Mouse (Mus musculus) forebrain, postnatal 0 days (tissue): ENCODE measurements around the gene Macf1. TPM values are rescaled to one million over a fixed set of nuclear protein-coding genes. Genes with fewer than 3 reads are reported as not detected.
"Not testable (repeated sequence)": the region's sequence is repeated elsewhere in the genome, so short reads cannot be mapped to it uniquely, and the experiment has no call there.

Experiments used
- ATAC-seq: fragments of 200-750 bp; cut with Nextera tagmentation; 2 replicates; pipeline ENCODE4 v1.8.0; 2017; ENCODE audit warnings: mild to moderate bottlenecking, moderate library complexity
- DNase-seq: peaks from one replicate; pipeline ENCODE4 v3.0.0-alpha.2; 2015
- H3K27ac ChIP-seq: fragments of 300-500 bp; sonication (generic); 2 replicates; pipeline ENCODE4 v1.5.1; 2014; ENCODE audit warnings: low read depth, mild to moderate bottlenecking, antibody characterized with exemption, low read length, moderate library complexity, mixed read lengths
- H3K27me3 ChIP-seq: fragments of 300-500 bp; sonication (generic); 2 replicates; pipeline ENCODE4 v1.6.1; 2014; ENCODE audit warnings: mild to moderate bottlenecking, low read length, mixed read lengths; ENCODE audit not compliant: insufficient read depth
- H3K36me3 ChIP-seq: fragments of 300-500 bp; sonication (generic); 2 replicates; pipeline ENCODE4 v1.6.1; 2014; ENCODE audit warnings: mild to moderate bottlenecking, moderate library complexity; ENCODE audit not compliant: insufficient read depth
- H3K4me1 ChIP-seq: fragments of 300-500 bp; sonication (generic); 2 replicates; pipeline ENCODE4 v1.6.1; 2014; ENCODE audit warnings: antibody characterized with exemption; ENCODE audit not compliant: insufficient read depth
- H3K4me2 ChIP-seq: fragments of 300-500 bp; sonication (generic); 2 replicates; pipeline ENCODE4 v1.6.1; 2014; ENCODE audit warnings: low read depth, mild to moderate bottlenecking, moderate library complexity
- H3K4me3 ChIP-seq: fragments of 300-500 bp; sonication (generic); 2 replicates; pipeline ENCODE4 v1.5.1; 2014; ENCODE audit warnings: low read depth, low read length, mixed read lengths
- H3K9ac ChIP-seq: fragments of 300-500 bp; sonication (generic); 2 replicates; pipeline ENCODE4 v1.6.1; 2014; ENCODE audit warnings: mild to moderate bottlenecking
- H3K9me3 ChIP-seq: fragments of 300-500 bp; sonication (generic); 2 replicates; pipeline ENCODE4 v1.6.1; 2016; ENCODE audit warnings: low read length
- CTCF ChIP-seq: sonication (generic); IDR thresholded peaks from 2 replicates; pipeline ENCODE4 v1.5.1; 2016; ENCODE audit warnings: antibody characterized with exemption, control low read depth, low read depth
- WGBS: fragments of 180-500 bp; shearing (Covaris S2); extraction: QIAGEN DNeasy Blood & Tissue Kit; methylation state at CpG from one replicate; pipeline ENCODE4 v1.1.7; 2014; 5-methylcytosine and 5-hydroxymethylcytosine counted together
- polyA plus RNA-seq: library from polyadenylated mRNA; unstranded; fragments of >200 nt; fragmentation: Nextera tagmentation; extraction: Ambion mirVana; gene quantifications from 2 replicates; pipeline ENCODE4 v1.2.1, GENCODE M21; 2015
- total RNA-seq: library from RNA; depleted of rRNA; stranded (reverse); fragments of >200 nt; gene quantifications from 2 replicates; pipeline ENCODE4 v1.2.3, GENCODE M21; 2014

Gene Macf1
- total and polyA plus RNA-seq, 2 experiments from 2014 or later: 58.2 to 345 TPM

DNA sequence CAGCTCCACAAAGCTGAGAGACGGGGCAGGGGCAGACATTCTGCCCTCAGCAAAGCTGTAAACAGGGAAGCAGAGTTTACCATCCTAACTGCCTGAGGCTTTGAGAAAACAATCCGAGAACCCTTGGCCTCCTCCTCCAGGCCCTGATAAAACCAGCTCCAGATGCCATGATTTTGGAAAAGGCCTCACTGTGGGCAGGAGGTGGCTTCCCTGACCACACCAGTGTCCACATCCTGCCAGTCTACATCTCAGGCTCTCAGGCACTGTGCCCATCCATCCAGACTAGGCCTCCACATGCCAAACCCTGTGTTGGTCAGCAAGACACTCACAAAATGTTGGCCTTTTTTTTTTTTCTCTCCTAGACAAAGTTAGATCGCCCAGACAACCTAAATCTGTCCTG is 350.0 kb downstream of the Macf1 start:
- H3K36me3 ChIP-seq: no peaks in the 10 kb centered on the region

DNA sequence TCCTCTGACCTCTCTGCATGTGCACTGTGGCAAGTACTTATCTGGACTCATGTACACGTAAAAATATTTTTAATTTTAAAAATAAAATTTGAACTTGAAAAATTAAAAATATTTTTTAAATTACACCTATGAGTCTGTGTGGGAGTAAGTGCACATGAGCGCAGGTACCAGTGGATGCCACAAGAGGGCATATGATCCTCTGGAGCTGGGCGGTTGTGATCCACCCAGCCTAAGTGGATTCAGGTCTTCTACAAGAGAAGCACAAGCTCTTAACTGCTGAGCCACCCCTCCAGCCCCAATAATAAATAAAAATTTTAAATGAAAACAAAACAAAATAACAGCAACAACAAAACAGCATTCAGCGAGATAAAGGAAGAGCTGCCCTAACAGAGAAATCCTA is 351.0 kb downstream of the Macf1 start:
- no peak for TF ChIP-seq CTCF
- WGBS: 97% methylated on average over 4 of the region's 4 CpGs
- H3K4me2 ChIP-seq: no peak overlapping the region

More for the DNA sequence above, 350.0 kb downstream of the Macf1 start:
- no peak overlapping the region for H3K27ac ChIP-seq
- no peak overlapping the region for H3K4me3 ChIP-seq
- no peaks in the 10 kb centered on the region for H3K27me3 ChIP-seq
- DNase-seq: no peak
- WGBS: 77% methylated on average over 3 of the region's 3 CpGs
- ATAC-seq: no peak
- H3K9me3 ChIP-seq: no peaks in the 10 kb centered on the region
- H3K4me2 ChIP-seq: no peak overlapping the region
- no peak for TF ChIP-seq CTCF
- H3K4me1 ChIP-seq: no peaks in the 10 kb centered on the region
- H3K9ac ChIP-seq: no peak overlapping the region

DNA sequence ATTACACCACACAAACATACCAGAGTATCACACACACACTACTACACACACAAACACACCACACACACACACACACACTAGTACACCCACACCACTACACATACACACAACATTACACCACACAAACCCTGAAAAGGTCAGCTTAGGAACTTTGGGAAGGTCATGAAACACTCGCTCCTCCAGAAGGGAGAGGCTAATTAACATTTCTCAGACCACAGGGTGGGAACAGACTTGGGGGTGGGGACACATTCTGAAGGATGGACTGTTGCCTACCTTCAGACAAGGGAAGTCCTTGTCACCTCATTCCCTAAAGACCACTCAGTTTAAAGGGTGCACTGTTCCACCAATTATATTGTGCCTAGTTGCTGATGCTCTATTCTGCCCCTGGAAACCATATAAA is 352.2 kb downstream of the Macf1 start:
- not testable (repeated sequence) for H3K36me3 ChIP-seq, H3K9ac ChIP-seq, DNase-seq, H3K9me3 ChIP-seq, H3K27me3 ChIP-seq, H3K4me3 ChIP-seq, H3K27ac ChIP-seq, ATAC-seq, H3K4me1 ChIP-seq, H3K4me2 ChIP-seq
- 88% methylated on average over 1 of the region's 1 CpGs for WGBS

More for the DNA sequence above, 351.0 kb downstream of the Macf1 start:
- H3K4me3 ChIP-seq: no peak overlapping the region
- no peak overlapping the region for H3K9ac ChIP-seq
- no peaks in the 10 kb centered on the region for H3K9me3 ChIP-seq
- H3K27ac ChIP-seq: no peak overlapping the region
- ATAC-seq: no peak
- no peak for DNase-seq
- H3K4me1 ChIP-seq: no peaks in the 10 kb centered on the region
- no peaks in the 10 kb centered on the region for H3K36me3 ChIP-seq
- H3K27me3 ChIP-seq: no peaks in the 10 kb centered on the region

DNA sequence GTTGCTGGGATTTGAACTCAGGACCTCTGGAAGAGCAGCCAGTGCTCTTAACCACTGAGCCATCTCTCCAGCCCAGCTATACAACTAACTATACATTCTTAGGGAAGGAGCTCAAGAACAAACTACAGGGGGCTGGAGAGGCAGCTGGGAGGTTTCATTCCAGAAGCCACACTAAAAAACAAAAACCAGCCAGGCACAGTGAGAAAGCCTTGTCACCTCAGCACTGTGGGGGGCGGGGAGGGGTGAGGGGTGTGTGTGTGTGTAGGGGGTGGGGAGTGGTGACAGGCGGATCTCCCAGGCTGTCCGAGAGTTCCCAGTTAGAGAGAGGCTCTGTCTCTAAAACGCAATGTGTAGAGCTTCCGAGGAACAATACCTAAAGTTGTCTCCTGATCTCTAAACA is 352.8 kb downstream of the Macf1 start:
- H3K27ac ChIP-seq: no peak overlapping the region
- H3K4me1 ChIP-seq: no peaks in the 10 kb centered on the region
- H3K4me2 ChIP-seq: no peak overlapping the region
- no peak for DNase-seq
- no peak for TF ChIP-seq CTCF
- H3K36me3 ChIP-seq: no peaks in the 10 kb centered on the region
- H3K9me3 ChIP-seq: no peaks in the 10 kb centered on the region
- WGBS: 77% methylated on average over 5 of the region's 5 CpGs
- no peak overlapping the region for H3K9ac ChIP-seq
- H3K4me3 ChIP-seq: no peak overlapping the region
- H3K27me3 ChIP-seq: no peaks in the 10 kb centered on the region
- ATAC-seq: no peak

DNA sequence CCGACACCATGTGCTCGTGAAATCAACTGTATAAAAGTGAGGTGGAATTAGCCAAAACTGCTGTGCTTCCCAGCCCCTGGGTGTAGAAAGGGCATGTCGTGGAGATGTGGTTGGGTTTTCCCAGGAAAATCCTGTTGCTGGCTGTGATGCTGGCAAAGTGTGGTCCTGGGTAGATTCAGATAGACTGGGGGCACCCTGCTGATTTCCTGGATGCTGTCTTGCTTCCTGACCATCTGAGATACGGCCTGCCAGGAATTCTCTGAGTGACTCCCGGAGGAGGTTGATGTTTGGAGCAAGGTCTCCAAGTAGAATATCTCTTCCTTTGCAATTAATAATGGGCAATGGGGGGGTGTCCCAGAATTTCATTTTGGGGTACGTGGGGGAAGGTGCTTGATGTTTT is 355.2 kb downstream of the Macf1 start:
- ATAC-seq: no peak
- TF ChIP-seq CTCF: no peak
- H3K36me3 ChIP-seq: no peaks in the 10 kb centered on the region
- H3K27ac ChIP-seq: no peak overlapping the region
- no peak overlapping the region for H3K9ac ChIP-seq
- no peak overlapping the region for H3K4me2 ChIP-seq
- no peaks in the 10 kb centered on the region for H3K4me1 ChIP-seq
- H3K27me3 ChIP-seq: no peaks in the 10 kb centered on the region
- no peak for DNase-seq
- WGBS: 65% methylated on average over 6 of the region's 6 CpGs
- H3K4me3 ChIP-seq: no peak overlapping the region
- no peaks in the 10 kb centered on the region for H3K9me3 ChIP-seq

DNA sequence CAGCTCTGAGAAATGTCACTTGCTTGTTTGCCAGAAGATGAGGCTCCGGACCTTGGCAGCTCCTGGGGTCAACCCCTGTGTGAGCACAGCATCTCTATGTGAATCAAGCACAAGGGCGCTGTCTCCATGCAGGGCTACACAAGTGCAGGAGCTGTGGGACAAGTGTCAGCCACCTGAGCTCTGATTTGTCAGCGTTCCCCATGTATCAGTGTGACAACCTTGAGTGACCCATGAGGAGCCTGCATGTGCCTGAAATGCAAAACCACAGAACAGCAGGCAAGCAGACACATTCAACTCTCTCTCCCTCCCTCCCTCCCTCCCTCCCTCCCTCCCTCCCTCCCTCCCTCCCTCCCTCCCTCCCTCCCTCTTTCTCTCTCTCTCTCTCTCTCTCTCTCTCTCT is 356.5 kb downstream of the Macf1 start:
- no peak for DNase-seq
- Histone ChIP-seq H3K4me1 (no peaks in the 10 kb centered on the region), H3K4me3 (no peak overlapping the region), H3K4me2 (no peak overlapping the region), H3K9me3 (no peaks in the 10 kb centered on the region), H3K27ac (no peak overlapping the region), H3K27me3 (no peaks in the 10 kb centered on the region), H3K36me3 (no peaks in the 10 kb centered on the region), H3K9ac (no peak overlapping the region)
- WGBS: 61% methylated on average over 3 of the region's 3 CpGs
- no peak for TF ChIP-seq CTCF
- no peak for ATAC-seq

DNA sequence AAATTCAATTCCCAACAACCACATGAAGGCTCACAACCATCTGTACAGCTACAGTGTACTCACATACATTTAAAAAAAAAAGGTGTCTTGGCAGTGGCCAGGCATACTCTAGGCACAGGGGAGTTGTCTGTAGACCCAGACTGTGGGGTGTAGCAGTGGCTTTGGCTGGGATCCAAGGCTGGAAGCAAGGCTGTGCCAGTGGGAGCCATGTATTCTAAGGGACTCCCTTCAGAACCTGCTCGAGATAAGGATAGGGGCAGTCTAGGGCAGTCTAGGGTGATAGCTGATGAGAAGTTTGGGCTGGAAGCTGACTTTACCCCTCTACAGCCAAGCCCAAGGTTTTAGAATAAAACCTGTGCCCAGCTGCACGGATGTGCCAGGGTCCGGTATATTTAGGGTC is 358.1 kb downstream of the Macf1 start:
- TF ChIP-seq CTCF: no peak
- Histone ChIP-seq H3K27me3 (no peaks in the 10 kb centered on the region), H3K27ac (no peak overlapping the region), H3K9me3 (no peaks in the 10 kb centered on the region), H3K9ac (no peak overlapping the region), H3K4me1 (no peaks in the 10 kb centered on the region), H3K4me2 (no peak overlapping the region), H3K4me3 (no peak overlapping the region), H3K36me3 (no peaks in the 10 kb centered on the region)
- 71% methylated on average over 3 of the region's 3 CpGs for WGBS
- DNase-seq (no peak), ATAC-seq (no peak)

DNA sequence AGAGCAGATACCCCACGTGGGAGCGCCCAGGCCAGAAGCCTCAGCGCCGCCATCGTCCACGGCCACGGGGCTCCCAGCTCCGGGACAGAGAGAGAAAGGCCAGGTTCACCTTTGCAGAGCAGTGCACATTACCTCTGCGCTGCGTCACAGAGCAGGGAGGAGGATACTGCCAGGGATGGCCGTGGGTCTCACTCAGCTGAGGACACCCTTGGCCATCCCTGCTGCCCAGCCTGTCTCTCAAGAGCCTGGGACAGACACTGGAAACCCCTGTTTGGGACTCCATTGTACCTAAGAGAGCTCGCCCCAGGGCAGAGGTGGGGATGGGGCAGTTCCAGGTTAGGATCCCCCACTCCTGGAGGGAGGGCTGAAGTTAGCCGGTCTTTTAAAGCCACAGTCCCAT is 360.6 kb downstream of the Macf1 start, which contains the start of gene Oxct2a:
TSS of gene Oxct2a (minus strand) at position 101 of the 400 bp plus-strand sequence.
- 0 out of 2 replicates have a peak, but pooled peaks have one; percentile 1 for ATAC-seq
- no peak for TF ChIP-seq CTCF
- DNase-seq: no peak

DNA sequence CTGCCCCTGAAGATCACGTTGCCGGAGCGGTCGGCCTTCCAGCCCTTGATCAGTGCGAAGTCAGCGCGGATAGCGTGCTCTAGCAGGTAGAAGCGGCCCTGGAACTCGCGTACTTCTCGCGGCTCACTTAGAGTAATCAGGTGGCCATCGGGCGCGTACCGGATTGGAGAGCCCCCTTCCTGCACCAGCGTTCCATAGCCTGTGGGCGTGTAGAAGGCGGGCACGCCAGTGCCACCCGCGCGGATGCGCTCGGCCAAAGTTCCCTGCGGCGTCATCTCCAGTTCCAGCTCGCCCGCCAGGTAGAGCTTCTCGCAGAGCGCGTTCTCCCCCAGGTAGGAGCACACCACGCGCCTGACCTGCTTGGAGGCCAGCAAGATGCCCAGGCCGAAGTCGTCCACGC is 361.2 kb downstream of the Macf1 start:
- Histone ChIP-seq H3K4me3 (peak overlapping the region; percentile 18; the same call in 1 of the 2 replicates), H3K4me2 (peak overlapping the region; percentile 44)
- H3K27ac ChIP-seq, H3K4me1 ChIP-seq, H3K27me3 ChIP-seq, H3K36me3 ChIP-seq, H3K9ac ChIP-seq, DNase-seq, H3K9me3 ChIP-seq: not testable (repeated sequence)
- ATAC-seq: peak; percentile 90
- WGBS: 23% methylated on average over 17 of the region's 38 CpGs

More for the DNA sequence above, 360.6 kb downstream of the Macf1 start, which contains the start of gene Oxct2a:
- no peaks in the 10 kb centered on the region for H3K36me3 ChIP-seq
- 16% methylated on average over 13 of the region's 13 CpGs for WGBS
- peak within 1 kb of the TSS; percentile 18 for H3K4me3 ChIP-seq
- peak within 1 kb of the TSS; percentile 44 for H3K4me2 ChIP-seq
- no peak within 1 kb of the TSS for H3K9ac ChIP-seq
- no peak within 1 kb of the TSS for H3K27ac ChIP-seq
- H3K27me3 ChIP-seq: no peaks in the 10 kb centered on the region
- H3K9me3 ChIP-seq: no peaks in the 10 kb centered on the region
- no peaks in the 10 kb centered on the region for H3K4me1 ChIP-seq
